Mouse (Mus musculus) embryonic facial prominence, embryonic 13.5 days (tissue): ENCODE data around the gene Olfr876. TPM values are rescaled to one million over a fixed set of nuclear protein-coding genes. Genes with fewer than 3 reads are reported as not detected.
"Not testable (repeated sequence)": the region's sequence is repeated elsewhere in the genome, so short reads cannot be mapped to it uniquely, and the experiment has no call there.

ENCODE experiments used
- ATAC-seq: fragments of 200-750 bp; cut with Nextera tagmentation; 2 replicates; pipeline ENCODE4 v1.8.0; 2017; ENCODE audit warnings: low read depth; ENCODE audit not compliant: insufficient number of reproducible peaks, insufficient read depth, low FRiP score, low TSS enrichment
- H3K27ac ChIP-seq: fragments of 300-500 bp; sonication (generic); 2 replicates; pipeline ENCODE4 v1.5.1; 2015; ENCODE audit warnings: moderate library complexity, mild to moderate bottlenecking, inconsistent platforms
- H3K27me3 ChIP-seq: fragments of 300-500 bp; sonication (generic); 2 replicates; pipeline ENCODE4 v1.6.1; 2015; ENCODE audit warnings: mild to moderate bottlenecking, inconsistent platforms
- H3K36me3 ChIP-seq: fragments of 300-500 bp; sonication (generic); 2 replicates; pipeline ENCODE4 v1.6.1; 2015; ENCODE audit warnings: mild to moderate bottlenecking, inconsistent platforms
- H3K4me1 ChIP-seq: fragments of 300-500 bp; sonication (generic); 2 replicates; pipeline ENCODE4 v1.6.1; 2015; ENCODE audit warnings: inconsistent platforms
- H3K4me2 ChIP-seq: fragments of 300-500 bp; sonication (generic); 2 replicates; pipeline ENCODE4 v1.6.1; 2015; ENCODE audit warnings: moderate library complexity, mild to moderate bottlenecking, inconsistent platforms
- H3K4me3 ChIP-seq: fragments of 300-500 bp; sonication (generic); 2 replicates; pipeline ENCODE4 v1.5.1; 2015; ENCODE audit warnings: mild to moderate bottlenecking, inconsistent platforms
- H3K9ac ChIP-seq: fragments of 300-500 bp; sonication (generic); 2 replicates; pipeline ENCODE4 v1.6.1; 2015; ENCODE audit warnings: mild to moderate bottlenecking, inconsistent platforms
- H3K9me3 ChIP-seq: fragments of 300-500 bp; sonication (generic); 2 replicates; pipeline ENCODE4 v1.6.1; 2016; ENCODE audit warnings: inconsistent platforms
- WGBS: fragments of 180-500 bp; shearing (Covaris S2); methylation state at CpG from one replicate; pipeline ENCODE4 v1.1.7; 2015; ENCODE audit warnings: mixed read lengths; 5-methylcytosine and 5-hydroxymethylcytosine counted together
- polyA plus RNA-seq: library from polyadenylated mRNA; unstranded; fragments of >200 nt; fragmentation: Nextera tagmentation; extraction: Ambion mirVana; gene quantifications from 2 replicates; pipeline ENCODE4 v1.2.1, GENCODE M21; 2015

Olfr876 gene
- polyA plus RNA-seq: not detected in 2 replicates

DNA sequence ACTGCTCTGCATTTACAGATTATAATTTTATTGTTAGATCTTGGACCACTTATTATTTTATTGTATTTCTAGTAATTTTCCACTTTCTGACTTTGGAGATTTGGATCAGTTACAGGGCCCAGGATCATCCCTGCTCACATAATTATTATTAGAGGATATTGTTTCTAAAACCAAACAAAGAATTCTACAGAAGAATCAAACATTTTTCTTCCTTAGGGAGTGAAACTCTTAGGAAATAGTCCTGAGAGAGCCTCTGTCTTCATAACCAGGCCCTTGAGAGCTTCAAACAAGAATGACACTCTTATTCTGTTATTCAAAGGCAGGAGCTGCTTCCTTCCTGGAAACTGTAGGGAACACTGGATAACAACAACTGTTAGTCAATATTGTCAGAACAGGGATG lies at the start of gene Olfr876:
Gene Olfr876, plus strand, starts transcription at position 301 of the 400 bp plus-strand sequence.
- no peaks in the 10 kb centered on the region for H3K4me1 ChIP-seq
- H3K4me3 ChIP-seq: no peak within 1 kb of the TSS

DNA sequence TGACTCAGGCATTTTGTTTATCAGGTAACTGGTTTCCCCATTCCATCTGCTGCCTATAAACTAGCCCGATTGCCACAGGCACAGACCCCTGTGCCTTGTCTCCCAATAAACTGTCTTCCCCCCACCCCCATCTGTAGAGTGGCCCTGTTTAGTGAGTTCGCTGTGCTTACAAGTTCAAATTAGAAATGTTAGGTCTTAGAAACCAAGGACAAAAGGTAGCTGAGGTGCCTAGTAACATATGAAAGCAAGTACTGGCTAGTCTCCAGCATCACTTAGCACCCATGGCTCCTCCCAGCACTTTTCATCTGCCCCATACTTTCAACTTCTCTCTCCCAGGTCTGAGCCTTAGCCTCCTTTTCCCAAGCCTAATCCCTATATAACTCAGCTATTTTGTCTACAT lies 41.1 kb upstream of the Olfr876 start:
- no peaks in the 10 kb centered on the region for H3K27me3 ChIP-seq
- no peaks in the 10 kb centered on the region for H3K4me1 ChIP-seq
- no peak overlapping the region for H3K27ac ChIP-seq
- no peaks in the 10 kb centered on the region for H3K36me3 ChIP-seq
- no peak overlapping the region for H3K9ac ChIP-seq
- 85% methylated on average over 2 of the region's 2 CpGs for WGBS
- no peak overlapping the region for H3K4me3 ChIP-seq
- H3K4me2 ChIP-seq: no peak overlapping the region
- no peak for ATAC-seq
- no peaks in the 10 kb centered on the region for H3K9me3 ChIP-seq

More for the DNA sequence above, at the start of gene Olfr876:
- no peak for ATAC-seq
- no peaks in the 10 kb centered on the region for H3K36me3 ChIP-seq
- H3K9me3 ChIP-seq: no peaks in the 10 kb centered on the region
- H3K27me3 ChIP-seq: no peaks in the 10 kb centered on the region
- no peak within 1 kb of the TSS for H3K4me2 ChIP-seq
- H3K27ac ChIP-seq: no peak within 1 kb of the TSS
- H3K9ac ChIP-seq: no peak within 1 kb of the TSS

DNA sequence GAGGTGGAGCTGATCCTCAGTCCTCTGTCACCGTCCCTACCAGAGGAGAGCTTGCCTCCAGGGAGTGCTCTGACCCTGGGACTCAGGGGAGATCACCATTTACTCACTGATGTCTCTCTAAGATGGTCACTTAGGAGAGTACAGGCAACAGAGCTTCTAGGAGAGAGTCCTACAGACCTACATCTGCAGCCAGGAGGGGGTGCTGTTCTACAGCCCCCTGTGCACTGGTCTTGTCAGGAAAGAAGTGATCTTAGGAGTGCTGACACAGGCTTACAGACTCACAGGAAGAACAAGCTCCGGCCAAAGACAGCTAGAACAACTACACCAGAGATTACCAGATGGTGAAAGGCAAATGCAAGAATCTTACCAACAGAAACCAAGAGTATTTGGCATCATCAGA lies 40.3 kb upstream of the Olfr876 start:
- Histone ChIP-seq H3K9ac (no peak overlapping the region), H3K4me3 (no peak overlapping the region), H3K36me3 (no peaks in the 10 kb centered on the region), H3K4me2 (no peak overlapping the region), H3K27ac (no peak overlapping the region), H3K27me3 (no peaks in the 10 kb centered on the region), H3K4me1 (no peaks in the 10 kb centered on the region), H3K9me3 (no peaks in the 10 kb centered on the region)
- 61% methylated on average over 2 of the region's 2 CpGs for WGBS
- ATAC-seq: no peak

DNA sequence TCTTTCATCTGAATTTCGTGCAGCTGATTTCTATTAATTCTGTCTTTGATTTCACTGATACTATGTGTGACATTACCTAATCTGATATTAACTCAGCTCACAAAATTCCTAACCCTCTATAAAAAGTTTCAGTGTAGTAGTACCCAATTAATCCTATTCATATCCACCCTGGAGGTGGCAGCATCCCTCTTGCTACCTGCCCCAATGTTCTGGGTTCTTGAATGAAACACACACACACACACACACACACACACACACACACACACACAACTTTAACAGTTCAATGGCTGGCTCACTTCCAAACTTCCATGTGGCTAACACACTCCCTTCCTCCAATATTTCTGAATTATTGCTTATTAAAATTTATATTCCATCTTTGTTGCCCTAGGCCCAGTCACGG lies 32.2 kb upstream of the Olfr876 start:
- no peaks in the 10 kb centered on the region for H3K4me1 ChIP-seq
- 69% methylated on average over 2 of the region's 2 CpGs for WGBS
- H3K9ac ChIP-seq: no peak overlapping the region
- H3K4me2 ChIP-seq: no peak overlapping the region
- H3K27ac ChIP-seq: no peak overlapping the region
- no peak for ATAC-seq
- H3K27me3 ChIP-seq: no peaks in the 10 kb centered on the region
- no peaks in the 10 kb centered on the region for H3K36me3 ChIP-seq
- no peaks in the 10 kb centered on the region for H3K9me3 ChIP-seq
- H3K4me3 ChIP-seq: no peak overlapping the region

DNA sequence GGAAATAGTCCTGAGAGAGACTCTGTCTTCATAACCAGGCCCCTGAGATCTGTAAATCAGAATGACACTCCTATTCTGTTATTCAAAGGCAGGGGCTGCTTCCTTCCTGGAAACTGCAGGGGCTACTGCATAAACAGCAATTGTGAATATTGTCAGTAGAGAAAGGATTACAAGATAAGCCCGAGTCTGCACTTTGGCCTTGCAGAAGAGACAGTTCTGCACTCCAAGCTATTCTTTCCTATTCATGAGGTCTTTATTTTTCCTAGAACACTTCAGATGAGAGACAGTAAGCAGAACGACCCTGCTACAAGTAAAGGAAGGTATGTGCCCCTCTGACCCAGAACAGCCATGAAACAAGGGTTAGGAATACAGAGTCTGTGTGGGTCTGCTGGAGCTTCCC lies 31.1 kb upstream of the Olfr876 start, which contains the start of gene Olfr875:
Gene Olfr875, plus strand, starts transcription at position 99 of the 400 bp plus-strand sequence.
- Histone ChIP-seq H3K36me3 (no peaks in the 10 kb centered on the region), H3K4me1 (no peaks in the 10 kb centered on the region), H3K9me3 (no peaks in the 10 kb centered on the region), H3K4me2 (no peak within 1 kb of the TSS), H3K27me3 (no peaks in the 10 kb centered on the region), H3K27ac (no peak within 1 kb of the TSS), H3K4me3 (no peak within 1 kb of the TSS), H3K9ac (no peak within 1 kb of the TSS)
- 49% methylated on average over 2 of the region's 2 CpGs for WGBS
- ATAC-seq: no peak

DNA sequence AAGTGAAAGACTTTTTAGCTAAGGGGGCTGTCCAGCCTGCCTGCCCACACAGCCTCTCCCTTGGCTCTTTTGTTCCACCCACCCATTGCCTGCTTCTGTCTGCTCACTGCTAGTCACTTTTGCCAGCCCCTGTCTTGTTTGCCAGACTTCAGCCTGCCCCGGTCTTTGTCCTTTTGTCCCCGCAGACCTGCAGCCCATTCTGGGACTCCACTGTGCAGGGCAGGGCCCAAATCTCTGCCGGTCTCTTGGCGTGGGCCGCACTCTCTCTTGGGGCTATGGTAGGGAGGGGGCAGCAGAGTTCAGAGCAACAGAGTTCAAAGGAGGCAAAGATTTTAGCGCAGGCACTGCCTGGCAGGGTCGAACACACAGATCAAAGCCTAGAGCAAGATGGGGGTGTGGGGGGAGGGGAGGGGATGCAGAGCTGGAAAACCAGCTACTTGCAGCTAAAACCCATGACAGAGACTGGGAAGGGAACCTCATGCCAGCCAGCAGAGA lies 20.0 kb upstream of the Olfr876 start:
- peak overlapping the region; percentile 30 for H3K4me3 ChIP-seq
- peak overlapping the region; percentile 57 for H3K4me2 ChIP-seq
- no peaks in the 10 kb centered on the region for H3K36me3 ChIP-seq
- peak overlapping the region; percentile 75 for H3K27ac ChIP-seq
- peak; percentile 59 for ATAC-seq
- no peaks in the 10 kb centered on the region for H3K27me3 ChIP-seq
- WGBS: 5% methylated on average over 7 of the region's 7 CpGs
- peaks cover 6% of the 10 kb centered on the region for H3K4me1 ChIP-seq
- peak overlapping the region; percentile 66 for H3K9ac ChIP-seq
- no peaks in the 10 kb centered on the region for H3K9me3 ChIP-seq

DNA sequence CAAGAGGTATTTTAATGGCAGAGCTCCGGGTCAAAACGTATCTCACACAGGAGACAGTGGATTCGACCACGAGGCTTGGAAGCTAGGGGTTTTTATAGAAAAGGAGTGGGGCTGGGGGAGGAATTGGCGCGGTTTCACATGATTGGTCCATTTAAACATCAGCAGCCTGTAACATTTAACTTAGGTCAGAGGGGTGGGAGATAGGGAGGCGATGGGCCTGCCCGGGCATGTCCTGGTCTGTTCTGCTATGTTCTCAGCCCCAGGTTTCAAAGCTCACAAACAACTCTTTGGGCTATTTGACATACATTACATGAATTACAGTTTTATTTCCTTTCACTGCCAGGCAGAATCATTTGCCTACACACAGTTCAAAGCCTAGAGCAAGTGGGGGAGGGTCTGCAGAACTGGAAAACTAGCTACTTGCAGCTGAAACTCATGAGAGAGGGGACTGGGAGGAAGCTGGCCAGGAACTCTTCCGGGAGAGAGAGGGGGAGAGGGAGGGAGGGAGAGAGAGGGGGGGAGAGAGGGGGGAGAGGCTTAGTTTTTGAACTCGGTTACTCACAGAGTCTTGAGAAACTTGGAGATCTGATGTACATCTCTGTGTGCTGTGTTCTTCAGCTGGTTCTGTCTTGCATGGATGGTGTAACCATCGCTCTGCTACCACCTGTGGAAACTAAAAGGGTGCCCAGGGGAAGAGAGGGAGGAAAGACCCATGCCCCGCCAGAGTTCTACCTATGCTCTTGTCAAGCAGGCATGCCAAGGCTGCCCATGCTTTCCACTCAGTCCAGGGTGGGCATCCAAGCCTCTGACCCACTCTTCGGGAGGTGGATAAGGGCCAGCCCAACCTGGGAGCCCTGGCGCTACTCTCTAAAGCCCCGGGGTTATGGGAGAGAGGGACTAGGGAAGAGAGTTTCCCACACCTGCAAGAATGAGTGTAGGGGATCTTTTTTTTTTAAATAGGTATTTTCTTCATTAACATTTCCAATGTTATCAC lies 19.1 kb upstream of the Olfr876 start:
- H3K36me3 ChIP-seq, H3K9me3 ChIP-seq, H3K4me1 ChIP-seq, ATAC-seq, H3K27me3 ChIP-seq: not testable (repeated sequence)
- H3K9ac ChIP-seq: peak overlapping the region; percentile 66; the same call in 1 of the 2 replicates
- WGBS: 50% methylated on average over 11 of the region's 15 CpGs
- H3K27ac ChIP-seq: peak overlapping the region; percentile 33; the same call in 1 of the 2 replicates
- H3K4me3 ChIP-seq: peak overlapping the region; percentile 30; the same call in 1 of the 2 replicates
- peak overlapping the region; percentile 57 for H3K4me2 ChIP-seq

DNA sequence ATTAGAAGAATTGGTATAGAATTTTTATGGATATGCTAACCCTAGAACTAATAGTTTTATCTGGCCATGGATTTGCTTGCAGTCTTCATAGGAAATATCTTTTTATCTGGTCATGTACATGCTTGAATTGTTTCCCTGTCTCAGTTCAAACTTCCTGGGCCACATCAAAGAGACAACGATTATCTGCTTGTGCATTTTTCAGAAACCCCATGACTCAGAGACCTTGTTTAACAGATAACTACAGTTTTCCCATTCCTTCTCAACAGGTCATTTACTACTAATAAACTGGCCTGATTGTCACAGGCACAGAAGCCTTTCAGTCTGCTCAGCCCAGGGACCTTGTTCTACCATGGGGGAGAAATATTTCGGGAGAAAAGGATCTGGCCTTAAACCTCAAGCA lies 16.4 kb upstream of the Olfr876 start:
- WGBS: 70% methylated on average over 2 of the region's 2 CpGs
- Histone ChIP-seq H3K27me3 (no peaks in the 10 kb centered on the region), H3K4me2 (no peak overlapping the region), H3K36me3 (no peaks in the 10 kb centered on the region), H3K27ac (no peak overlapping the region), H3K4me1 (peaks cover 6% of the 10 kb centered on the region), H3K9me3 (no peaks in the 10 kb centered on the region), H3K9ac (no peak overlapping the region), H3K4me3 (no peak overlapping the region)
- ATAC-seq: no peak

DNA sequence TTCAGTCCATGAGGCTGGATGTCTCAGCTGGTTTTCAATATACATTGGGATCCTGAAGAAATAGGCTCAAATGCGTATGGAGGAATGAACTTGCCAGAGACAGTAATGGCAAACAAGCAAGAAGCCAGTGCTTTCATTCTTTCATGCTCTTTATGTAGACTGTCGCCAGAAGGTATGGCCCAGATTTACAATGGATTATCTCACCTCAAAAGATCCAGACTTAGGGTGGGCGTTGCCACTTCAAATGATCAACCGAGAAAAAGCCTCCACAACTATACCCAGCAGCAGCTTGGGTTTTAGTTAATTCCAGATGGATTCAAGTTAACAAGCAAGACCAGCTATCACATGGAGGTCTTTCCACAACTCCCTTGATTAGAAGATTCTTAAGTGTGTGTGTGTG lies 776 bp upstream of the Olfr876 start:
- Histone ChIP-seq H3K4me2 (no peak overlapping the region), H3K27me3 (no peaks in the 10 kb centered on the region), H3K9me3 (no peaks in the 10 kb centered on the region), H3K9ac (no peak overlapping the region), H3K4me1 (no peaks in the 10 kb centered on the region), H3K27ac (no peak overlapping the region), H3K4me3 (no peak overlapping the region), H3K36me3 (no peaks in the 10 kb centered on the region)
- ATAC-seq: no peak
- 49% methylated on average over 4 of the region's 4 CpGs for WGBS

DNA sequence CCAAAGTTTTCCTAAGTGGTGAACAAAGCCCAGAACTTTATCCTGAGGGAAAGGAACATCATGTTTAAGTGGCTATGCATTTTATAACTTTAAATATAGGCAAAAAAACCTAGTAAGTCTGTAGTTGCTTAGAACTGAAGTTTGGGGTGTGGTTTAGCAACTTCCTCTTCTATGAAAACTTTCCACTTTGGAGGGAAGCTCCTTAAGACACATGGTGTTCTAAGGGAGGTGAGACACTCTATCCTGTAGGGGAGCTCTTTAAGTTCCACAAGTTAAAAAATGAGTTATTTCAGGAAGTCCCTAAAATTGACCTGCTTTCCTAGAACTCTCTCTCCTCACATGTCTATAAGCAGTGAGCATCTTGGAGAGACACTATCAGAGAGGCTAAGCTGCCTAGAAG lies 4.4 kb downstream of the Olfr876 start:
- no peak for ATAC-seq
- no peak overlapping the region for H3K27ac ChIP-seq
- H3K4me1 ChIP-seq: no peaks in the 10 kb centered on the region
- no peak overlapping the region for H3K4me2 ChIP-seq
- no peaks in the 10 kb centered on the region for H3K9me3 ChIP-seq
- H3K27me3 ChIP-seq: no peaks in the 10 kb centered on the region
- no peaks in the 10 kb centered on the region for H3K36me3 ChIP-seq
- no peak overlapping the region for H3K9ac ChIP-seq
- no peak overlapping the region for H3K4me3 ChIP-seq

DNA sequence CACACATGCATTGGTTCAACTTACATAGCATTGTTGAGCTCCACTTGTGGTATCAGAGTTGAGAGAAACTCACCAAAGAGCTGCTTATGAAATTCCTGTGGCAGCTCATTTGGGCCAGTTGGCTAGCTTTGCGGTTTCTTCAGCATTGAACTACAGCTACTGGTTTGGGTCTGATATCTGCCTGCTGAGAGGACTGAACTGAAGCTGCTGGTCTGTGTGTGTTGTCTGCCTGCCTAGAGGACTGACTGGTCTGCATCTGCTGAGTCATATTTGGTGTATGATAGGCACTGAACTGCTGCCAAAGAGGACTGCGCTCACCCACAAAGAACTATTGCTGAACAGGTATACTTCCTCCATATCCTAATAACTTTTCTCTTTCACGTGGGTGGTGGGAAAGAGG lies 5.6 kb downstream of the Olfr876 start:
- no peak overlapping the region for H3K9ac ChIP-seq
- WGBS: 86% methylated on average over 3 of the region's 3 CpGs
- H3K4me1 ChIP-seq: no peaks in the 10 kb centered on the region
- H3K9me3 ChIP-seq: no peaks in the 10 kb centered on the region
- H3K4me2 ChIP-seq: no peak overlapping the region
- no peak for ATAC-seq
- H3K36me3 ChIP-seq: no peaks in the 10 kb centered on the region
- no peak overlapping the region for H3K27ac ChIP-seq
- H3K27me3 ChIP-seq: no peaks in the 10 kb centered on the region
- H3K4me3 ChIP-seq: no peak overlapping the region

DNA sequence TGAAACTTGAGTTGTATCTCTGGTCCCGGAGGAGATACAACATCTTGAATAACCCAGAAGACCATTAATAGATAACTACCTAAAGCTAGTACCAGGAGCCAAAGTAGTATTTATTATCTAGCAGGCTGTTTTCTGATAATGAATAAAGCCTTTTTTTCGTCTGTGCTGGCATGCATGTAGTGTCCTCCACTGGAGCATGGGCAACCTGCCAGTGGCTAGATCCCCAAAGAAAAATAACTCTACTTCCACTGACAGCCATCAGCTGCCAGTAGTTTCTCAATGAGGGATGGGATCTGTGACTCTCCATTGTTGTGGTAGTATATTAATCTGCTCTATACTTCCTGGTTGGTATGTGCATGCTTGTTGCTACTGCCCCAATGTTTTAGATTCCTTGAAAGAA lies 6.1 kb downstream of the Olfr876 start:
- H3K36me3 ChIP-seq: no peaks in the 10 kb centered on the region
- H3K4me3 ChIP-seq: no peak overlapping the region
- no peak overlapping the region for H3K9ac ChIP-seq
- 85% methylated on average over 2 of the region's 2 CpGs for WGBS
- no peak for ATAC-seq
- no peaks in the 10 kb centered on the region for H3K27me3 ChIP-seq
- no peaks in the 10 kb centered on the region for H3K4me1 ChIP-seq
- no peak overlapping the region for H3K4me2 ChIP-seq
- no peaks in the 10 kb centered on the region for H3K9me3 ChIP-seq
- H3K27ac ChIP-seq: no peak overlapping the region
